Mouse (Mus musculus): Measurements from ENCODE around the gene Ocln. TPM values are rescaled to one million over a fixed set of nuclear protein-coding genes. Genes with fewer than 3 reads are reported as not detected.
"Not testable (repeated sequence)": the region's sequence is repeated elsewhere in the genome, so short reads cannot be mapped to it uniquely, and the experiment has no call there.

Gene Ocln
- total RNA-seq, 1 experiment: 6.2 TPM

DNA sequence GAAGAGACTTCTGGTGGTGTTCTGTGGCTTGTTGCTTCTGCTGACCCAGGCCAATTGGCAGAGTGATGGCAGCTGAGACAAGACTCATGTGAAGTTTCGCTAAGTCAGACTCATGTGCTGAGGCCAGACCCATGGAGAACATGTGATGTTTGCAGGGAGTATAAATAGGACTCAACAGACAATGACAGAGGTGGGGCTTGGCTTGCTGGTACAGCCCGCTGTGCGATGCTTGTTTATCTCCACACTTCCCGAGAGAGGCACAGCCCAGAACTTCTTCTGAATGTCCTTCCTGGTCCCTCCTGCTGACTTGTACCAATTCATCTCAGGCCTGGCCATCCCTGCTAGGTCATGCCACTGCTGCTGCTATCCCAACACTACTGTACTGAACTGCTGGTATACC lies 57.2 kb downstream of the Ocln start:
- in situ Hi-C loops (cut with MboI; ENCODE audit: low sequenced_read_pairs in 2 of 2, unreplicated experiment in 2 of 2): no loop called here
- peaks cover 0 to 3% of the 10 kb centered on the region in 2 experiments; a peak in 1 of 4 replicates for H3K4me1 ChIP-seq (ENCODE audit: control insufficient read depth in 2 of 2, insufficient read depth in 2 of 2, low read length in 2 of 2, poor library complexity in 1 of 2)
- no peak for DNase-seq (ENCODE audit: low read depth, low spot score)
- H3K4me3 ChIP-seq (ENCODE audit: insufficient read depth in 1 of 2, low read depth in 1 of 2, low read length in 2 of 2, poor library complexity in 1 of 2, severe bottlenecking in 1 of 2): no peak overlapping the region
- no peaks in the 10 kb centered on the region; the same call in 1 of the 2 replicates for H3K36me3 ChIP-seq (ENCODE audit: control insufficient read depth, insufficient read depth, low read length, poor library complexity, severe bottlenecking)
- H3K9me3 ChIP-seq (ENCODE audit: control insufficient read depth, insufficient read depth, low read depth, low read length): no peaks in the 10 kb centered on the region
- H3K27ac ChIP-seq (ENCODE audit: insufficient read depth, low read depth, low read length, poor library complexity, severe bottlenecking): no peak overlapping the region
- no peak for TF ChIP-seq MAFK (IDR thresholded peaks at IDR 0.05; ENCODE audit: insufficient read depth, low read depth, low read length)
- no peak for TF ChIP-seq CHD2 (IDR thresholded peaks at IDR 0.05; ENCODE audit: low read depth, low read length)
- TF ChIP-seq ZNF384 (IDR thresholded peaks at IDR 0.05; ENCODE audit: low read depth, low read length): no peak
- TF ChIP-seq HCFC1 (IDR thresholded peaks at IDR 0.05; ENCODE audit: borderline replicate concordance, insufficient read depth, low read length): no peak
- H3K9ac ChIP-seq (ENCODE audit: insufficient read depth, low read depth, low read length, poor library complexity, severe bottlenecking): no peak overlapping the region

DNA sequence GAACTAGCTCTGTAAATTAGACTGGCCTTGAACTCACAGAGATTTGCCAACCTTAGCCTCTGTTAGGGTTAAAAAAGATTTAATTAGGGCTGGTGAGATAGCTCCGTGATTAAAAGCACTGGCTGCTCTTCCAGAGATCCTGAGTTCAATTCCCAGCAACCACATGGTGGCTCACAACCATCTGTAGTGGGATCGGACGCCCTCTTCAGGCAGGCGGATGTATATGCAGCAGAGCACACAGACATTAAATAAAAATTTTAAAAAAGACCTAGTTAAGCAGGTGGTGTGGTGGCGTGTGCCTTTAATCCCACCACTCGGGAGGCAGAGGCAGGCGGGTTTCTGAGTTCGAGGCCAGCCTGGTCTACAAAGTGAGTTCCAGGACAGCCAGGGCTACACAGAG lies 58.1 kb downstream of the Ocln start:
- H3K27ac ChIP-seq (ENCODE audit: insufficient read depth, low read depth, low read length, poor library complexity, severe bottlenecking); in situ Hi-C loops (cut with MboI; ENCODE audit: low sequenced_read_pairs in 2 of 2, unreplicated experiment in 2 of 2); H3K4me1 ChIP-seq (ENCODE audit: control insufficient read depth in 2 of 2, insufficient read depth in 2 of 2, low read length in 2 of 2, poor library complexity in 1 of 2); H3K36me3 ChIP-seq (ENCODE audit: control insufficient read depth, insufficient read depth, low read length, poor library complexity, severe bottlenecking); H3K4me3 ChIP-seq (ENCODE audit: insufficient read depth in 1 of 2, low read depth in 1 of 2, low read length in 2 of 2, poor library complexity in 1 of 2, severe bottlenecking in 1 of 2); H3K9ac ChIP-seq (ENCODE audit: insufficient read depth, low read depth, low read length, poor library complexity, severe bottlenecking); H3K9me3 ChIP-seq (ENCODE audit: control insufficient read depth, insufficient read depth, low read depth, low read length): not testable (repeated sequence)
- peak; percentile 24 for DNase-seq (ENCODE audit: low read depth, low spot score)

DNA sequence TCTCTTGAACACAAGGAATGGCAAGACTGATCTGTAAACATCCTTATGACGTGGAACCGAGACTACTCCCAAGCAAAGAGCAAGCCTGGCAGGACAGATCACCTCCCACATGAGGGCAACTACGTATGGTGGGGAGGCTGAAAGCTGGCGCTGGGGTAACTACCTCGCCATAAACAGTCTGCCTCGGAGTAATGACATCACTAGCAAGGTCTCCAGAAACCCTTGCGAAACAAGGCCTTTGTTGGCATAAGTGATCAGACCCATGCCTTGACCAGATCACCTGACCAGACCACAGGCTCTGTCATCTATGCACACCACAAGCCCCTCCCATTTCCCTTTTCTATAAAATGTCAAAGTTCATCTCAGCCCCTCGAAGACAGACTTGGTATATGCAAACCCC lies 59.2 kb downstream of the Ocln start:
- peaks cover 2% of the 10 kb centered on the region; the same call in 1 of the 2 replicates for H3K36me3 ChIP-seq (ENCODE audit: control insufficient read depth, insufficient read depth, low read length, poor library complexity, severe bottlenecking)
- H3K4me3 ChIP-seq (ENCODE audit: insufficient read depth in 1 of 2, low read depth in 1 of 2, low read length in 2 of 2, poor library complexity in 1 of 2, severe bottlenecking in 1 of 2): 0 out of 4 replicates have a peak overlapping the region, but pooled peaks of 1 of the 2 experiments have one; percentile 96
- in situ Hi-C loops (cut with MboI; ENCODE audit: low sequenced_read_pairs in 2 of 2, unreplicated experiment in 2 of 2): no loop called here
- H3K9me3 ChIP-seq (ENCODE audit: control insufficient read depth, insufficient read depth, low read depth, low read length): no peaks in the 10 kb centered on the region
- peaks cover 0 to 3% of the 10 kb centered on the region in 2 experiments; a peak in 1 of 4 replicates for H3K4me1 ChIP-seq (ENCODE audit: control insufficient read depth in 2 of 2, insufficient read depth in 2 of 2, low read length in 2 of 2, poor library complexity in 1 of 2)
- H3K27ac ChIP-seq (ENCODE audit: insufficient read depth, low read depth, low read length, poor library complexity, severe bottlenecking): no peak overlapping the region
- TF ChIP-seq ZC3H11A (IDR thresholded peaks at IDR 0.05; ENCODE audit: borderline replicate concordance, low read depth, low read length) (no peak), MAFK (IDR thresholded peaks at IDR 0.05; ENCODE audit: insufficient read depth, low read depth, low read length) (no peak), ZNF384 (IDR thresholded peaks at IDR 0.05; ENCODE audit: low read depth, low read length) (no peak), CHD2 (IDR thresholded peaks at IDR 0.05; ENCODE audit: low read depth, low read length) (no peak), HCFC1 (IDR thresholded peaks at IDR 0.05; ENCODE audit: borderline replicate concordance, insufficient read depth, low read length) (no peak)
- no peak for DNase-seq (ENCODE audit: low read depth, low spot score)
- H3K9ac ChIP-seq (ENCODE audit: insufficient read depth, low read depth, low read length, poor library complexity, severe bottlenecking): no peak overlapping the region

DNA sequence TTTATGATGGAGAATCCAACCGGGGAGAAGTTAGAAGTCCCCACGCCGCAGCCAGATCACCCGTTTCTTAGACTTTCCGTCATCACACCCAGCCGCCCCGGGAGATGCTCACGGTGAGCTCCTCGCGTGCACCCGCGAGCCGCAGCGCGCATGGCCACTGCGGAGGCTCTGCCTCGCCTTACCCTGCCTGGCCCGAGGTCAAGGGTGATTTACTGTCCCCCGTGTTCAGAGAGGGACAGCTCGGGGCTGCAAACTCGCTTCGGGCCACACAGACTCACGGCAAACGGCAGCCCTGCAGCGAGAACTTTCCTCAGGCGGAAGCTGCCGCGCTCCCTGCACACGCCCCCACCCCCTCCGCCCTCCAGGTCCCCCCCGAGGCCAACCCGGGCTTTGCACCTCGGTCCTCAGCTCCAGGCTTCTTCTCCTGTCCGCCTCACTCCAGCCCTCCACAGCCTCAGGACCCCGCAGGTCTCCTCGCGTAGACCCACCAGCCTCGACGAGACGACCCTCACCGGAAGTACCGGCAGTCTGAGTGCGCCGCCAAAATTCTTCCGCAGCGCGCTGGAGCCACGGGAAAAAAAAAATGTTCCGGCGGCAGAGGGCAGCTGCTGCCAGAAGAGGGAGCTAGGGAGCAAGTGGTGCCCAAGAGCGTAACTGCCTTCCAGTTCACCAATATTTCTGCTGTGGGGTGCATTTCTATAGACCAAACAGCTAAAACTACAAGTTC lies 60.3 kb downstream of the Ocln start, which contains the start of gene Gtf2h2:
TSS of gene Gtf2h2 (minus strand) at position 519 of the 727 bp plus-strand sequence.
- peak; percentile 77 for DNase-seq (ENCODE audit: low read depth, low spot score)
- in situ Hi-C loops (cut with MboI; ENCODE audit: low sequenced_read_pairs in 2 of 2, unreplicated experiment in 2 of 2): no loop called here
- Histone ChIP-seq H3K9ac (ENCODE audit: insufficient read depth, low read depth, low read length, poor library complexity, severe bottlenecking) (peak within 1 kb of the TSS; percentile 94), H3K36me3 (ENCODE audit: control insufficient read depth, insufficient read depth, low read length, poor library complexity, severe bottlenecking) (peaks cover 4% of the 10 kb centered on the region; the same call in 1 of the 2 replicates), H3K4me3 (ENCODE audit: insufficient read depth in 1 of 2, low read depth in 1 of 2, low read length in 2 of 2, poor library complexity in 1 of 2, severe bottlenecking in 1 of 2) (peak within 1 kb of the TSS; percentile 96 to 99), H3K9me3 (ENCODE audit: control insufficient read depth, insufficient read depth, low read depth, low read length) (no peaks in the 10 kb centered on the region), H3K27ac (ENCODE audit: insufficient read depth, low read depth, low read length, poor library complexity, severe bottlenecking) (peak within 1 kb of the TSS; percentile 40), H3K4me1 (ENCODE audit: control insufficient read depth in 2 of 2, insufficient read depth in 2 of 2, low read length in 2 of 2, poor library complexity in 1 of 2) (peaks cover 0 to 3% of the 10 kb centered on the region in 2 experiments; a peak in 1 of 4 replicates)
- TF ChIP-seq ZNF384 (IDR thresholded peaks at IDR 0.05; ENCODE audit: low read depth, low read length): peak; percentile 98
- TF ChIP-seq CHD2 (IDR thresholded peaks at IDR 0.05; ENCODE audit: low read depth, low read length): no peak
- peak; percentile 45; the same call in 1 of the 2 replicates for TF ChIP-seq ZC3H11A (IDR thresholded peaks at IDR 0.05; ENCODE audit: borderline replicate concordance, low read depth, low read length)
- 0 out of 2 replicates have a peak, but pooled peaks have one; percentile 47 for TF ChIP-seq MAFK (IDR thresholded peaks at IDR 0.05; ENCODE audit: insufficient read depth, low read depth, low read length)
- peak; percentile 75 for TF ChIP-seq HCFC1 (IDR thresholded peaks at IDR 0.05; ENCODE audit: borderline replicate concordance, insufficient read depth, low read length)

Measured in ES-E14 (cell line).